Mouse (Mus musculus) hindbrain, embryonic 12.5 days (tissue): ENCODE results near the gene Cd8b1. TPM values are rescaled to one million over a fixed set of nuclear protein-coding genes. Genes with fewer than 3 reads are reported as not detected.
"Not testable (repeated sequence)": the region's sequence is repeated elsewhere in the genome, so short reads cannot be mapped to it uniquely, and the experiment has no call there.

ENCODE experiments used
- ATAC-seq: fragments of 200-750 bp; cut with Nextera tagmentation; 2 replicates; pipeline ENCODE4 v1.8.0; 2017; ENCODE audit warnings: moderate TSS enrichment; ENCODE audit not compliant: low FRiP score
- H3K27ac ChIP-seq: fragments of 300-500 bp; sonication (generic); 2 replicates; pipeline ENCODE4 v1.5.1; 2016; ENCODE audit warnings: mild to moderate bottlenecking
- H3K27me3 ChIP-seq: fragments of 300-500 bp; sonication (generic); 2 replicates; pipeline ENCODE4 v1.6.1; 2016; ENCODE audit warnings: mild to moderate bottlenecking
- H3K36me3 ChIP-seq: fragments of 300-500 bp; sonication (generic); 2 replicates; pipeline ENCODE4 v1.6.1; 2016; ENCODE audit warnings: mild to moderate bottlenecking
- H3K4me1 ChIP-seq: fragments of 300-500 bp; sonication (generic); 2 replicates; pipeline ENCODE4 v1.6.1; 2016
- H3K4me2 ChIP-seq: fragments of 300-500 bp; sonication (generic); replicated peaks from 2 replicates; pipeline ENCODE4 v1.6.1; 2016; ENCODE audit warnings: mild to moderate bottlenecking
- H3K4me3 ChIP-seq: fragments of 300-500 bp; sonication (generic); 2 replicates; pipeline ENCODE4 v1.5.1; 2016; ENCODE audit warnings: mild to moderate bottlenecking
- H3K9ac ChIP-seq: fragments of 300-500 bp; sonication (generic); 2 replicates; pipeline ENCODE4 v1.6.1; 2016; ENCODE audit warnings: mild to moderate bottlenecking, moderate library complexity
- H3K9me3 ChIP-seq: fragments of 300-500 bp; sonication (generic); replicated peaks from 2 replicates; pipeline ENCODE4 v1.6.1; 2016; ENCODE audit warnings: mild to moderate bottlenecking
- WGBS: fragments of 180-500 bp; shearing (Covaris S2); methylation state at CpG from one replicate; pipeline ENCODE4 v1.1.7; 2016; 5-methylcytosine and 5-hydroxymethylcytosine counted together
- polyA plus RNA-seq: library from polyadenylated mRNA; unstranded; fragments of >200 nt; fragmentation: Nextera tagmentation; extraction: Ambion mirVana; gene quantifications from 2 replicates; pipeline ENCODE4 v1.2.1, GENCODE M21; 2016

Cd8b1 gene
- polyA plus RNA-seq, 1 experiment from 2014 or later = not detected

GRCm38 (mm10) chr6:71330486-71330885, 7.9 kb downstream of the Cd8b1 start:
- Histone ChIP-seq H3K4me1 (no peaks in the 10 kb centered on the region), H3K9me3 (no peaks in the 10 kb centered on the region), H3K4me2 (no peak overlapping the region), H3K9ac (no peak overlapping the region), H3K27me3 (no peaks in the 10 kb centered on the region), H3K27ac (no peak overlapping the region), H3K4me3 (no peak overlapping the region), H3K36me3 (no peaks in the 10 kb centered on the region)
- ATAC-seq = no peak
- 87% methylated on average over 7 of the region's 7 CpGs for WGBS

- not testable (repeated sequence) for H3K4me1 ChIP-seq, H3K9ac ChIP-seq, H3K36me3 ChIP-seq, H3K4me2 ChIP-seq, H3K4me3 ChIP-seq, H3K9me3 ChIP-seq, H3K27ac ChIP-seq, ATAC-seq, H3K27me3 ChIP-seq
- 90% methylated on average over 2 of the region's 4 CpGs for WGBS
Observed at GRCm38 (mm10) chr6:71331491-71331890, 8.9 kb downstream of the Cd8b1 start.

- no peak overlapping the region for H3K9ac ChIP-seq
- no peak overlapping the region for H3K27ac ChIP-seq
- ATAC-seq = no peak
- WGBS = 90% methylated on average over 11 of the region's 11 CpGs
- H3K4me1 ChIP-seq = no peaks in the 10 kb centered on the region
- H3K9me3 ChIP-seq = no peaks in the 10 kb centered on the region
- no peaks in the 10 kb centered on the region for H3K27me3 ChIP-seq
- H3K4me2 ChIP-seq = no peak overlapping the region
- H3K4me3 ChIP-seq = no peak overlapping the region
- no peaks in the 10 kb centered on the region for H3K36me3 ChIP-seq
Observed at GRCm38 (mm10) chr6:71332236-71332965, 9.8 kb downstream of the Cd8b1 start.

- H3K27me3 ChIP-seq = no peaks in the 10 kb centered on the region
- no peak overlapping the region for H3K4me2 ChIP-seq
- no peaks in the 10 kb centered on the region for H3K4me1 ChIP-seq
- 68% methylated on average over 3 of the region's 3 CpGs for WGBS
- no peaks in the 10 kb centered on the region for H3K36me3 ChIP-seq
- H3K4me3 ChIP-seq = no peak overlapping the region
- H3K9me3 ChIP-seq = no peaks in the 10 kb centered on the region
- no peak overlapping the region for H3K27ac ChIP-seq
- ATAC-seq = no peak
- H3K9ac ChIP-seq = no peak overlapping the region
Observed at GRCm38 (mm10) chr6:71333031-71333430, 10.4 kb downstream of the Cd8b1 start.

GRCm38 (mm10) chr6:71333578-71334273, 11.1 kb downstream of the Cd8b1 start:
- WGBS = 92% methylated on average over 11 of the region's 11 CpGs
- H3K27ac ChIP-seq = no peak overlapping the region
- no peak for ATAC-seq

GRCm38 (mm10) chr6:71337666-71338065, 15.1 kb downstream of the Cd8b1 start:
- WGBS = 98% methylated on average over 8 of the region's 8 CpGs

More at GRCm38 (mm10) chr6:71333578-71334273, 11.1 kb downstream of the Cd8b1 start:
- Histone ChIP-seq H3K27me3 (no peaks in the 10 kb centered on the region), H3K9ac (no peak overlapping the region), H3K4me1 (no peaks in the 10 kb centered on the region), H3K4me2 (no peak overlapping the region), H3K36me3 (no peaks in the 10 kb centered on the region), H3K4me3 (no peak overlapping the region), H3K9me3 (no peaks in the 10 kb centered on the region)

GRCm38 (mm10) chr6:71338941-71339340, 16.4 kb downstream of the Cd8b1 start:
- Histone ChIP-seq H3K4me3 (no peak overlapping the region), H3K36me3 (no peaks in the 10 kb centered on the region), H3K27ac (no peak overlapping the region), H3K4me2 (no peak overlapping the region), H3K9me3 (no peaks in the 10 kb centered on the region), H3K4me1 (no peaks in the 10 kb centered on the region), H3K27me3 (no peaks in the 10 kb centered on the region), H3K9ac (no peak overlapping the region)
- ATAC-seq = no peak
- WGBS = 87% methylated on average over 3 of the region's 3 CpGs

More at GRCm38 (mm10) chr6:71337666-71338065, 15.1 kb downstream of the Cd8b1 start:
- Histone ChIP-seq H3K27ac (no peak overlapping the region), H3K36me3 (no peaks in the 10 kb centered on the region), H3K27me3 (no peaks in the 10 kb centered on the region), H3K4me2 (no peak overlapping the region), H3K9ac (no peak overlapping the region), H3K4me1 (no peaks in the 10 kb centered on the region), H3K4me3 (no peak overlapping the region), H3K9me3 (no peaks in the 10 kb centered on the region)
- ATAC-seq = no peak

GRCm38 (mm10) chr6:71339351-71339750, 16.8 kb downstream of the Cd8b1 start:
- Histone ChIP-seq H3K27me3 (no peaks in the 10 kb centered on the region), H3K9me3 (no peaks in the 10 kb centered on the region), H3K4me1 (no peaks in the 10 kb centered on the region), H3K4me2 (no peak overlapping the region), H3K9ac (no peak overlapping the region), H3K4me3 (no peak overlapping the region), H3K36me3 (no peaks in the 10 kb centered on the region), H3K27ac (no peak overlapping the region)
- no peak for ATAC-seq
- WGBS = 77% methylated on average over 4 of the region's 4 CpGs

- Histone ChIP-seq H3K36me3 (no peaks in the 10 kb centered on the region), H3K27me3 (no peaks in the 10 kb centered on the region), H3K4me2 (no peak overlapping the region), H3K4me1 (no peaks in the 10 kb centered on the region), H3K27ac (no peak overlapping the region), H3K9me3 (no peaks in the 10 kb centered on the region), H3K9ac (no peak overlapping the region), H3K4me3 (no peak overlapping the region)
- 78% methylated on average over 9 of the region's 9 CpGs for whole genome bisulfite sequencing
- no peak for ATAC-seq
Observed at GRCm38 (mm10) chr6:71341179-71341578, 18.6 kb downstream of the Cd8b1 start.

- 95% methylated on average over 9 of the region's 9 CpGs for WGBS
- peaks cover 4% of the 10 kb centered on the region; the same call in 1 of the 2 replicates for H3K9me3 ChIP-seq
- no peaks in the 10 kb centered on the region for H3K36me3 ChIP-seq
- H3K27ac ChIP-seq = no peak overlapping the region
- H3K4me2 ChIP-seq = no peak overlapping the region
- no peak overlapping the region for H3K9ac ChIP-seq
- H3K4me3 ChIP-seq = no peak overlapping the region
- no peaks in the 10 kb centered on the region for H3K27me3 ChIP-seq
- no peak for ATAC-seq
- H3K4me1 ChIP-seq = no peaks in the 10 kb centered on the region
Observed at GRCm38 (mm10) chr6:71348006-71348405, 25.4 kb downstream of the Cd8b1 start.

GRCm38 (mm10) chr6:71351201-71351600, 28.6 kb downstream of the Cd8b1 start:
- no peak overlapping the region for H3K4me3 ChIP-seq
- peaks cover 4% of the 10 kb centered on the region; the same call in 1 of the 2 replicates for H3K9me3 ChIP-seq
- no peaks in the 10 kb centered on the region for H3K27me3 ChIP-seq
- 97% methylated on average over 3 of the region's 3 CpGs for WGBS
- H3K4me2 ChIP-seq = no peak overlapping the region
- no peak overlapping the region for H3K9ac ChIP-seq
- H3K36me3 ChIP-seq = no peaks in the 10 kb centered on the region
- no peak for ATAC-seq
- H3K4me1 ChIP-seq = no peaks in the 10 kb centered on the region
- no peak overlapping the region for H3K27ac ChIP-seq

- Histone ChIP-seq H3K4me3 (no peak overlapping the region), H3K27ac (no peak overlapping the region), H3K27me3 (no peaks in the 10 kb centered on the region), H3K9ac (no peak overlapping the region), H3K4me1 (no peaks in the 10 kb centered on the region), H3K9me3 (peaks cover 4% of the 10 kb centered on the region; the same call in 1 of the 2 replicates), H3K4me2 (no peak overlapping the region), H3K36me3 (no peaks in the 10 kb centered on the region)
- ATAC-seq = no peak
- WGBS = 93% methylated on average over 6 of the region's 6 CpGs
Observed at GRCm38 (mm10) chr6:71352201-71352600, 29.6 kb downstream of the Cd8b1 start.
